Comparison of ENCODE assay signal across 9 mouse cellular contexts in genomic region chrX:98890406-98891116, GRCm38 (mm10). TPM values are rescaled to one million over a fixed set of nuclear protein-coding genes. Genes with fewer than 3 reads are reported as not detected.
DNase-seq lines count a peak whose midpoint lies in the region; ATAC-seq and TF ChIP-seq lines count a peak whose summit lies in the region.
"Had no signal": no experiment of that assay in that cellular context is flagged by ENCODE, and none has a peak within 500 bp of the region (broad histone marks: within the 10 kb centered on the region; RNA-seq: fewer than 3 reads in every experiment).

Gene Ophn1, minus strand, starts transcription at chrX:98891025.

- H3K9ac ChIP-seq in forebrain, embryonic 11.5 days (ENCODE audit: low read length), result peak within 1 kb of the TSS; percentile 61
- H3K9ac ChIP-seq in heart, embryonic 14.5 days (ENCODE audit: low read length), result peak within 1 kb of the TSS; percentile 71
- peak within 1 kb of the TSS; percentile 48 for H3K9ac ChIP-seq in liver, embryonic 11.5 days (ENCODE audit: low read depth, low read length)

- 12% methylated on average over 47 of the region's 48 CpGs for WGBS in forebrain, embryonic 11.5 days
- WGBS in heart, embryonic 14.5 days, result 14% methylated on average over 45 of the region's 48 CpGs
- 10% methylated on average over 47 of the region's 48 CpGs for WGBS in liver, embryonic 11.5 days

- H3K36me3 ChIP-seq in forebrain, embryonic 11.5 days (ENCODE audit: control insufficient read depth, insufficient read depth, low read length), result no peaks in the 10 kb centered on the region
- H3K36me3 ChIP-seq in heart, embryonic 14.5 days (ENCODE audit: control insufficient read depth, insufficient read depth, low read length), result no peaks in the 10 kb centered on the region
- no peaks in the 10 kb centered on the region for H3K36me3 ChIP-seq in liver, embryonic 11.5 days (ENCODE audit: control insufficient read depth, insufficient read depth, low read length)
- H3K36me3 ChIP-seq in myocyte (ENCODE audit: control insufficient read depth, insufficient read depth), result no peaks in the 10 kb centered on the region

- H3K9me3 ChIP-seq in forebrain, embryonic 11.5 days (ENCODE audit: control insufficient read depth, low read length), result no peaks in the 10 kb centered on the region
- no peaks in the 10 kb centered on the region for H3K9me3 ChIP-seq in heart, embryonic 14.5 days (ENCODE audit: control insufficient read depth, low read length)
- no peaks in the 10 kb centered on the region for H3K9me3 ChIP-seq in liver, embryonic 11.5 days (ENCODE audit: control insufficient read depth, low read length)

- no peaks in the 10 kb centered on the region for H3K79me2 ChIP-seq in myocyte (ENCODE audit: control insufficient read depth, insufficient read depth)

- peak; percentile 92 for ATAC-seq in forebrain, embryonic 11.5 days (replicated peaks; ENCODE audit: low FRiP score)
- ATAC-seq in heart, embryonic 14.5 days (ENCODE audit: insufficient number of reproducible peaks, insufficient read depth, low FRiP score, low read depth), result peak; percentile 90
- ATAC-seq in liver, embryonic 11.5 days (replicated peaks; ENCODE audit: low FRiP score), result peak; percentile 81

- H3K27me3 ChIP-seq in forebrain, embryonic 11.5 days (ENCODE audit: control insufficient read depth, insufficient read depth, low read length), result peaks cover 5% of the 10 kb centered on the region; the same call in 1 of the 2 replicates
- H3K27me3 ChIP-seq in heart, embryonic 14.5 days (ENCODE audit: control insufficient read depth, insufficient read depth, low read length), result no peaks in the 10 kb centered on the region
- H3K27me3 ChIP-seq in liver, embryonic 11.5 days (replicated peaks; ENCODE audit: control insufficient read depth, insufficient read depth, low read length), result peaks cover 18% of the 10 kb centered on the region
- no peaks in the 10 kb centered on the region for H3K27me3 ChIP-seq in myocyte (ENCODE audit: control insufficient read depth, insufficient read depth, insufficient read length)
- H3K27me3 ChIP-seq: CH12.LX had no signal

- peak within 1 kb of the TSS; percentile 50; the same call in 1 of the 2 replicates for H3K27ac ChIP-seq in forebrain, embryonic 11.5 days (ENCODE audit: low read depth, low read length)
- peak within 1 kb of the TSS; percentile 76 to 85 for H3K27ac ChIP-seq in heart, embryonic 14.5 days (replicated peaks in 1 of 2; ENCODE audit: control insufficient read depth in 1 of 2, insufficient read depth in 1 of 2, low read depth in 2 of 2, low read length in 2 of 2)
- no peak within 1 kb of the TSS for H3K27ac ChIP-seq in liver, embryonic 11.5 days (ENCODE audit: low read depth, low read length)

- H3ac ChIP-seq in myocyte (ENCODE audit: control insufficient read depth, insufficient read length), result no peak within 1 kb of the TSS

- DNase-seq in 3134 (ENCODE audit: extremely low read depth, insufficient read length, low spot score), result peak; percentile 77
- peak; percentile 94 for DNase-seq in brain, embryonic 14.5 days (ENCODE audit: low read depth)
- peak; percentile 74 for DNase-seq in forebrain, embryonic 11.5 days (ENCODE audit: low spot score)
- peak; percentile 81 for DNase-seq in kidney, postnatal 14 days
- peak; percentile 54 for DNase-seq in liver, embryonic 11.5 days (ENCODE audit: low spot score)
- DNase-seq in testis, postnatal 10 days (ENCODE audit: low spot score), result peak; percentile 70

- no peaks in the 10 kb centered on the region for H3K4me1 ChIP-seq in forebrain, embryonic 11.5 days (replicated peaks; ENCODE audit: control insufficient read depth, insufficient read depth, low read length)
- no peaks in the 10 kb centered on the region for H3K4me1 ChIP-seq in heart, embryonic 14.5 days (ENCODE audit: control insufficient read depth in 2 of 2, insufficient read depth in 2 of 2, low read length in 2 of 2)
- no peaks in the 10 kb centered on the region for H3K4me1 ChIP-seq in liver, embryonic 11.5 days (replicated peaks; ENCODE audit: control insufficient read depth, insufficient read depth, low read length)

- H3K4me2 ChIP-seq in forebrain, embryonic 11.5 days (ENCODE audit: low read depth, low read length, severe bottlenecking), result peak within 1 kb of the TSS; percentile 54
- H3K4me2 ChIP-seq in heart, embryonic 14.5 days (ENCODE audit: low read length), result peak within 1 kb of the TSS; percentile 69
- peak within 1 kb of the TSS; percentile 70 for H3K4me2 ChIP-seq in liver, embryonic 11.5 days
- peak within 1 kb of the TSS; percentile 42 for H3K4me2 ChIP-seq in myocyte (ENCODE audit: low read depth)

- 0 out of 2 replicates have a peak, but pooled peaks have one; percentile 21 for TF ChIP-seq POLR2A in brain, embryonic 14.5 days (IDR thresholded peaks at IDR 0.05; ENCODE audit: borderline replicate concordance, extremely low read depth, insufficient read depth, insufficient read length, poor library complexity, severe bottlenecking)
- peak; percentile 37 for TF ChIP-seq POLR2A in myocyte (IDR thresholded peaks at IDR 0.05; ENCODE audit: insufficient read length, low read depth)

- TF ChIP-seq CTCF in brain, embryonic 14.5 days (IDR thresholded peaks at IDR 0.05; ENCODE audit: borderline replicate concordance, extremely low read depth, insufficient read depth, insufficient read length), result no peak

- H3K4me3 ChIP-seq in forebrain, embryonic 11.5 days (ENCODE audit: low read depth, low read length), result peak within 1 kb of the TSS; percentile 50
- peak within 1 kb of the TSS; percentile 57 to 81 for H3K4me3 ChIP-seq in heart, embryonic 14.5 days (ENCODE audit: control insufficient read depth in 1 of 2, insufficient read depth in 1 of 2, low read depth in 1 of 2, low read length in 2 of 2)
- peak within 1 kb of the TSS; percentile 54 for H3K4me3 ChIP-seq in liver, embryonic 11.5 days (ENCODE audit: low read depth, low read length)
- H3K4me3 ChIP-seq in myocyte, result peak within 1 kb of the TSS; percentile 26

TF ChIP-seq in myocyte, 11 proteins besides CTCF, POLR2A, EP300 and RAD21:
- TF ChIP-seq MYOD1 (IDR thresholded peaks at IDR 0.05; ENCODE audit: control insufficient read depth in 1 of 3, insufficient read length in 2 of 3, low read depth in 2 of 3) (no peak), POLR2AphosphoS2 (IDR thresholded peaks at IDR 0.05; ENCODE audit: insufficient read length, low read depth) (peak; percentile 29), E2F4 (IDR thresholded peaks at IDR 0.05; ENCODE audit: insufficient read depth) (no peak), MAX (IDR thresholded peaks at IDR 0.05; ENCODE audit: low read depth) (no peak), USF1 (IDR thresholded peaks at IDR 0.05; ENCODE audit: low read depth) (no peak)

RNA-seq across cellular contexts. Expression of gene Ophn1, which starts in this region (rescaled TPM):
- 23.7 and 26.6 TPM in 2 replicates for polyA plus RNA-seq in brain, embryonic 14.5 days (2012; rRNA removed)
- 19.6 and 20.5 TPM in 2 replicates for polyA plus RNA-seq in forebrain, embryonic 11.5 days (2014; fragmentation: Nextera tagmentation; extraction: Ambion mirVana)
- polyA plus RNA-seq in heart, embryonic 14.5 days (2014; fragmentation: Nextera tagmentation; extraction: Ambion mirVana), result 7.8 and 12.9 TPM in 2 replicates
- 4.1 and 6.8 TPM in 2 replicates for polyA plus RNA-seq in liver, embryonic 11.5 days (2014; fragmentation: Nextera tagmentation; extraction: Ambion mirVana)
- 3.6 TPM for polyA plus RNA-seq in myocyte (2012; fragmentation: generic; extraction: Trizol)
